Mouse (Mus musculus) kidney, postnatal 0 days (tissue): ENCODE data around the gene Sdha. TPM values are rescaled to one million over a fixed set of nuclear protein-coding genes. Genes with fewer than 3 reads are reported as not detected.

Experiments used
- ATAC-seq: fragments of 200-750 bp; cut with Nextera tagmentation; replicated peaks from 2 replicates; pipeline ENCODE4 v1.8.0; 2017; ENCODE audit warnings: low read depth, moderate number of reproducible peaks, moderate TSS enrichment, moderate library complexity; ENCODE audit not compliant: low FRiP score
- DNase-seq: peaks from one replicate; pipeline ENCODE4 v3.0.0-alpha.2; 2016; ENCODE audit warnings: low spot score
- H3K27ac ChIP-seq: fragments of 300-500 bp; sonication (generic); 2 replicates; pipeline ENCODE4 v1.5.1; 2014; ENCODE audit warnings: mild to moderate bottlenecking
- H3K27me3 ChIP-seq: fragments of 300-500 bp; sonication (generic); 2 replicates; pipeline ENCODE4 v1.6.1; 2014; ENCODE audit warnings: low read length, mixed read lengths; ENCODE audit not compliant: insufficient read depth
- H3K36me3 ChIP-seq: fragments of 300-500 bp; sonication (generic); 2 replicates; pipeline ENCODE4 v1.6.1; 2014; ENCODE audit warnings: low read length, mixed read lengths; ENCODE audit not compliant: insufficient read depth
- H3K4me1 ChIP-seq: fragments of 300-500 bp; sonication (generic); replicated peaks from 2 replicates; pipeline ENCODE4 v1.6.1; 2014; ENCODE audit warnings: antibody characterized with exemption, low read length, mixed read lengths; ENCODE audit not compliant: insufficient read depth
- H3K4me2 ChIP-seq: fragments of 300-500 bp; sonication (generic); 2 replicates; pipeline ENCODE4 v1.6.1; 2014; ENCODE audit warnings: mild to moderate bottlenecking, low read length, moderate library complexity, mixed read lengths
- H3K4me3 ChIP-seq: fragments of 300-500 bp; sonication (generic); replicated peaks from 2 replicates; pipeline ENCODE4 v1.5.1; 2014; ENCODE audit warnings: low read depth, low read length
- H3K9ac ChIP-seq: fragments of 300-500 bp; sonication (generic); 2 replicates; pipeline ENCODE4 v1.6.1; 2014; ENCODE audit warnings: low read depth, low read length
- H3K9me3 ChIP-seq: fragments of 300-500 bp; sonication (generic); replicated peaks from 2 replicates; pipeline ENCODE4 v1.6.1; 2016; ENCODE audit warnings: low read length, inconsistent platforms, mixed read lengths
- CTCF ChIP-seq: IDR thresholded peaks from 2 replicates; pipeline ENCODE4 v1.5.1; 2016; ENCODE audit warnings: antibody characterized with exemption, low read depth, mild to moderate bottlenecking, moderate library complexity
- WGBS: fragments of 180-500 bp; shearing (Covaris S2); extraction: QIAGEN DNeasy Blood & Tissue Kit; methylation state at CpG from one replicate; pipeline ENCODE4 v1.1.7; 2014; 5-methylcytosine and 5-hydroxymethylcytosine counted together
- polyA plus RNA-seq: library from polyadenylated mRNA; unstranded; fragments of >200 nt; fragmentation: Nextera tagmentation; extraction: Ambion mirVana; gene quantifications from 2 replicates; pipeline ENCODE4 v1.2.1, GENCODE M21; 2015

Sdha gene
- polyA plus RNA-seq, 1 experiment from 2014 or later, result 305 TPM

DNA sequence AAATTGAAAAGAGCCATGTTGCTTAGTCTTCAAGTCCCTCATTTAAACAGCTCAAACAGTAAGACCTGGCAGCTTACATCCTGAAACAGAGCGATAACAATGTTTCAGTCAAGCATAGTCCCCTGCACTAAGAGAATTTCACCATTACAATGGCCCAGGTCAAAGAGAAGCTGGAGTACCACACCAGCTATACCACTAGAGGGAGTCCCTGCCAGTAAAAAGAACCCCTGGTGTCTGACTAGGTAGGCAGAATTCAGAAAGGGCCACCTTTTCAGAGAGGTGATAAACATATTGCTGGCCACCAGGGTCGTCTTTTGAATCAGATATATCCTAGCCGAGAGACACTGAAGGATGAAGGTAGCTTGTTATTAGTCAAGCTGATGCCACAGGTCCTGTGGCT lies 9.0 kb downstream of the Sdha start:
- no peaks in the 10 kb centered on the region for H3K9me3 ChIP-seq
- H3K27me3 ChIP-seq, result no peaks in the 10 kb centered on the region
- H3K9ac ChIP-seq, result no peak overlapping the region
- H3K27ac ChIP-seq, result no peak overlapping the region
- peak; percentile 83 for TF ChIP-seq CTCF
- ATAC-seq (peak; percentile 72; the same call in 1 of the 2 replicates), DNase-seq (peak; percentile 87)
- H3K4me2 ChIP-seq, result no peak overlapping the region
- H3K4me1 ChIP-seq, result no peaks in the 10 kb centered on the region
- no peak overlapping the region for H3K4me3 ChIP-seq
- H3K36me3 ChIP-seq, result peaks cover 27% of the 10 kb centered on the region
- 48% methylated on average over 3 of the region's 3 CpGs for WGBS

DNA sequence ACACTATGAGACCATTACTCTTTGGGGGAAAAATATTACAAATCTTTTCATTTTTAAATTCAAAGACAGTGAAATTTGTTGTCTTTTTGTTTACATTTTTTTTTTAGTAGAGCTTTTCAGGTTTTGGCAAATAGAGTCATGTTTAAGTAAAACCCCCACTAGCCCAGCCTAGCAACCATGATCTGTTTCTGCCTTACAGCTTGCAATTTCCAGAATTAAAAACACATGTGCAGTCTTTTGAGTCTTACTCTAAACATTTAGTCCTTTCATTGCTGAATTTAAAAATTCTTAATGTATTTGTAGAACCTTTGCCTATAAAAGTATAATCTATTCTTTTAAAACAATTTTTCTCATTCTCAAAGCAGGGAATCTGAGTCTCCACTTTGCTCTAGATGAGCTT lies 20.8 kb downstream of the Sdha start:
- DNase-seq (no peak), ATAC-seq (no peak)
- no peaks in the 10 kb centered on the region for H3K9me3 ChIP-seq
- no peak overlapping the region for H3K4me2 ChIP-seq
- no peak overlapping the region for H3K9ac ChIP-seq
- TF ChIP-seq CTCF, result no peak
- no peak overlapping the region for H3K27ac ChIP-seq
- H3K27me3 ChIP-seq, result no peaks in the 10 kb centered on the region
- no peaks in the 10 kb centered on the region for H3K4me1 ChIP-seq
- no peak overlapping the region for H3K4me3 ChIP-seq
- peaks cover 62% of the 10 kb centered on the region for H3K36me3 ChIP-seq

DNA sequence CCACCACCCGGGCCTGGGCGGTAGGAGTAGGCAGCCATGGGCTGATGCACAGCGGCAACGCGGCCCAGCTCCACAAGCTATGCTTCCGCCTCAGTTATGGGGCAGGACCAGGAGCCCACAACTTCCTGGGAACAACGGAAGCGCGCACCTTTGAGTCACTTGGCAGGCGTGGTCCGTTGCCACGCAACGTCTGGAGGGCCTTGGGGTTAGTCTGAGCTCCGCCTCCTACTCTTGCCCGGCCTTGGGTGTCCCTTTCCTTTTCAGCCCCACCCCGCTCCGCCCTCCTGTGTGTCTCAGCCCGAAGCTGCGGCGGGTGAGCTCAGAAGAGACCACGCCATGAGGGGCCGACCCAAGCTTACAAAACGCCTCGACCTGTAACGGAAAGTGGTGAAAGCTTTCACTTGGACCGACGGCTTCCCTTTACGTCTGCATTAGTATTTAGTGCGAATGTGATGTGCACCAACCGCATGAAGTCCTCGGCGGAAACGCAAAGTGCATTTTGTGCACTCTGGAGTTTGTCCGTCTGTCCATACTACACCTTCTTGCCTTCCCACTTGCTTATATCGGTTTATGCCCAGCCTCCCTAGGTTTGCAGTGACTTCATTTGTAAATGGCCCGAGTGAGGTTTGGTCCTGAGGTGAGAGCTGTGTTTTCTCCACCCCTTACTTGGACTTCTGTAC lies 32.8 kb downstream of the Sdha start, which contains the start of gene Pdcd6:
TSS of gene Pdcd6 (minus strand) at position 411 of the 680 bp plus-strand sequence.
- peak within 1 kb of the TSS; percentile 86 for H3K9ac ChIP-seq
- H3K9me3 ChIP-seq, result no peaks in the 10 kb centered on the region
- WGBS, result under 1% methylated on average over 34 of the region's 36 CpGs
- H3K4me2 ChIP-seq, result peak within 1 kb of the TSS; percentile 84
- ATAC-seq, result peak; percentile 99
- H3K27me3 ChIP-seq, result no peaks in the 10 kb centered on the region
- peaks cover 17% of the 10 kb centered on the region; the same call in 1 of the 2 replicates for H3K36me3 ChIP-seq
- TF ChIP-seq CTCF, result no peak
- peak; percentile 98 for DNase-seq
- peak within 1 kb of the TSS; percentile 90 for H3K27ac ChIP-seq
- no peaks in the 10 kb centered on the region for H3K4me1 ChIP-seq
- H3K4me3 ChIP-seq, result peak within 1 kb of the TSS; percentile 90

DNA sequence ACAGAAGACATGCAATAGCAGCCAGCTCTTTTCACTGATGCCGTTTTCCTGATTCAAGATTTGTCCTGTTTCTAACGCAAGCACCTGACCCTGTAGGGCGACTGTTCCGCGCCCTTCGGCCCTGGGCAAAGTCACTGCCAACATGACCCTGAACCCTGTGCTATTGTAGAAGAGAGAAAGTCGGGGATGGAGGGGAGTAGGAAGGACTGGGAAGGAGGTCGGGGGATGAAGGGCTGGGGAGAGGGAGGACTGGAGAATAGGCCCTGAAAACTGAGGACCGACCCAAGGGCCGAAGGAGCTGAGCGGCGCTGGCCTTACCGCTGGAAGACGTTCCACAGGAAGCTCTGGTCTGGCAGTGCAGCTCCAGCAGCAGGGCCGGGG lies 33.3 kb downstream of the Sdha start:
- Histone ChIP-seq H3K9ac (peak overlapping the region; percentile 86), H3K27me3 (no peaks in the 10 kb centered on the region), H3K36me3 (peaks cover 12% of the 10 kb centered on the region; the same call in 1 of the 2 replicates), H3K27ac (peak overlapping the region; percentile 90), H3K4me1 (no peaks in the 10 kb centered on the region), H3K9me3 (no peaks in the 10 kb centered on the region), H3K4me3 (peak overlapping the region; percentile 90), H3K4me2 (peak overlapping the region; percentile 84)
- no peak for TF ChIP-seq CTCF
- DNase-seq, result no peak
- no peak for ATAC-seq
- WGBS, result 2% methylated on average over 15 of the region's 15 CpGs

DNA sequence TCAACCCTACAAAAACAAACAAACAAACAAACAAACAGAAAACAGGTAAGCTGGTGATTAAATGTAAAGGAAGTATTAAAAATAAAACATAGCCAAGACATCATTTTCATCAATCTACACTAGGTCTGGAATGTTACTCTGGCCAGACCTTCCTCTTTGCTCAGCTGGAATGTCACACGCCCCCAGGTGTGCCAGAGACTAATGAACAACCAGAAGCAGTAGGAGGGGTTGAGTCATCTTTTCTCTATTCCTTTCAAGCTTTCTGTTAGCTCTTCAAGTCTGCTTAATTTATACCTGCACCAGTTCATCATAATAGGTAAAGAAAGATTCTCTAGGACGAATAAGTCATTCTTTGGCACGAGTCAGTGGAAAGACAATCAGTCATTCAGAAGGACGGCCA lies 33.7 kb downstream of the Sdha start:
- Histone ChIP-seq H3K9me3 (no peaks in the 10 kb centered on the region), H3K36me3 (peaks cover 9% of the 10 kb centered on the region; the same call in 1 of the 2 replicates), H3K9ac (peak overlapping the region; percentile 86), H3K27ac (peak overlapping the region; percentile 90), H3K4me2 (peak overlapping the region; percentile 84), H3K4me1 (no peaks in the 10 kb centered on the region), H3K27me3 (no peaks in the 10 kb centered on the region), H3K4me3 (peak overlapping the region; percentile 90)
- ATAC-seq (no peak), DNase-seq (peak; percentile 27)
- WGBS, result 22% methylated on average over 4 of the region's 4 CpGs
- TF ChIP-seq CTCF, result no peak

DNA sequence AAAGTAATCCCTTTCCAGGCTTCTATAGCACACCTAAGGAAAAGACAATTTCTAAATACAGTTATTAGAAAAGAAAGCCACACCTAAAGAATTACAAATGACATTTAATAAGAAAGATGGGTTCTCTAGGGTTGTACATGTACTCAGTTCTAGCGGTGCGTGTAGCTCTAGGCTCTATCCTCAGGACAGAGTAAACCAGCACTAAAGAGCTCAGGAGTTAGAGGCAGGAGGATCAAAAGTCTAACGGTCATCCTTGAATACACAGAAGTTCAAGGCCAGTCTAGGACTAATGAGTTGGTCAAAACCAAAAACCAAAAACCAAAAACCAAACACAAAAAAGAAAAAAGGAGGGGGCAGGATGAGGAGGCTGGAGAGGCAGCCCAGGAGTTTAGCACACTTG lies 35.5 kb downstream of the Sdha start:
- Histone ChIP-seq H3K27ac (no peak overlapping the region), H3K4me2 (no peak overlapping the region), H3K27me3 (no peaks in the 10 kb centered on the region), H3K4me3 (no peak overlapping the region), H3K4me1 (no peaks in the 10 kb centered on the region), H3K9me3 (no peaks in the 10 kb centered on the region), H3K36me3 (peaks cover 16% of the 10 kb centered on the region), H3K9ac (no peak overlapping the region)
- 95% methylated on average over 3 of the region's 3 CpGs for WGBS
- DNase-seq (no peak), ATAC-seq (no peak)
- no peak for TF ChIP-seq CTCF
